Mouse (Mus musculus): ENCODE results near the gene Nt5c3.

Gene Nt5c3

DNA sequence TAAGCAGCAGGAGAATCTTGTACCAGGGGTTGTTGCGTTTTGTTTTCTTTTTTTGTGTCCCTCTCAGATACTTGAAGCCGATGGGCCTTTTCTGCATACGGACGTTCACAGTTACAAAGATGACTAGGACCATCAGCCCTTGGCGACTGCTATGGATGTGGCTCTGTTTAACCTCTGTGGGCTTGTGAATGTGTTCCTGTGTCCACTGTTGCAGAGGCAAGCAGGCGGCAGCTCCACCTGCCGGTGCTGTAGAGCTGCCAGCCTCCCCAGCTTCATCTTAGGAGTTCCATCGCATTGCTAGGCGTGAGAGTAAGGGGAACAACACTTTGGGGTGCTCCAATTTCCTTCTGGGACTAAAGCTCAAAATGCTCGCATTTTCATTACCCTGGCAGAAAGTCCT is 88.2 kb downstream of the Nt5c3 start:
- DNase-seq, result peak in 1 of 2 experiments; percentile 15

DNA sequence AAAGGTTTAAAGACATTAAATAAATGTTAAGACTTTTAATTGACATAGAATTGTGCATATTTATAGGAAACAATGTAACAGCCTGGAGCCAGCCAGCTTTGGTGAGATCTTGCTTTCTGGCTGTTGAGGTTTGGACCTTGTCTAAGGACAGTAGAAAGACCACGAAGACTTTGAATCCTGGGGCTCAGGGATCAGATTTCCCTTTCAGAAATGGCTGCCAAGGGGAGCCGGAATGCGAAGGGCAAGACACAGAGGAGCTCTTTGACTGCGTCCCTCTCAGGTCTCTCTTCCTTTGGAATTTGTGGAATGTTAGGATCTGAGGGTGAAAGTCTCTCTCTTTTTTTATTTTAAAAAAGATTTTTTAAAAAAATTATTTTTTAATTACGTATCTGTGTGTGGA is 89.0 kb downstream of the Nt5c3 start:
- DNase-seq, result no peak

DNA sequence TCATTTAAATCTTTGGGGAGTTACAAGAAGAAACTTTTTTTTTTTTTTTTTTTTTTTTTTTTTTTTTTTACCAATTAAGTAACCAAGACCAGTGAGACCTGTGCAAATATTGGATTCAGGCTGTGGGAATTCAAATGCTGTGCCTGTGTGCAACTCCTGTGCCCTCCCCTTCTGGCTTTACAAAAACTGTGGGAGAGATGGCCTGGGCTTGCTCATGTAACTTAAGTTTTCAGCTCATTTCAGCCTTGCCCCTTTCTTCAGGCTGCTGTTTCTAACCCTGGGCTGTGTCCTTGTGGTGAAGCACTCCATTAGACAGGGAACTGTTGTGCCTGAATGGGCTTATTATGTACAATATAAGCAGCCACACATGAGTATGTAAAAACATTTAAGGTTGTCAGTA is 90.9 kb downstream of the Nt5c3 start:
- no peak for DNase-seq

DNA sequence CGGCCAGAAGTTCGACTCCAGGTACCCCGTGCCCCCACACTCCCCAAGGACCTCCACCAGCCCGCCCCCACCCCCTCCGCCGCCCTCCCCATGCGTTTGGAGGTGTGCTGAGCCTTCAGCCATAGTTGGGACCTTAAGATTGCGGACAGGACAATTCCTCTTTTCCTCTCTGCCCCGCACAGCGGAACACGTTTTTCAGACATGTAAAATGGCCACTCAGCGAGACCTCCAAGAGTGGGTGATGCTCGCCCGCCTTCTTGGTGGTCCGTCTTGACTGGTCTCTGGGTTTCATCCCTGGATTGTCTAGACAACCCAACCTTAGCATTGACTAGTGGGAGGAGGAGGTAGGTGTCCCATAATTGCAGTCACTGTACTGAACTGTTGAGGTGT is 91.3 kb downstream of the Nt5c3 start:
- no peak for DNase-seq
